Mouse (Mus musculus) heart, adult 2 months (tissue): ENCODE results near the gene Cpd.

Experiments used
- CTCF ChIP-seq: fragments of 200-600 bp; IDR thresholded peaks from 2 replicates; pipeline ENCODE4 v1.8.1; 2022; ENCODE audit warnings: antibody characterized with exemption, mild to moderate bottlenecking, moderate library complexity
- EP300 ChIP-seq: fragments of 200-500 bp; IDR thresholded peaks from 2 replicates; pipeline ENCODE4 v1.6.1; 2011; ENCODE audit warnings: low read depth, low read length, control low read depth; ENCODE audit not compliant: insufficient read depth
- POLR2A ChIP-seq: fragments of 200-500 bp; IDR thresholded peaks from 2 replicates; pipeline ENCODE4 v1.6.1; 2011; ENCODE audit warnings: mild to moderate bottlenecking, low read depth, low read length, control low read depth; ENCODE audit not compliant: insufficient read depth

DNA sequence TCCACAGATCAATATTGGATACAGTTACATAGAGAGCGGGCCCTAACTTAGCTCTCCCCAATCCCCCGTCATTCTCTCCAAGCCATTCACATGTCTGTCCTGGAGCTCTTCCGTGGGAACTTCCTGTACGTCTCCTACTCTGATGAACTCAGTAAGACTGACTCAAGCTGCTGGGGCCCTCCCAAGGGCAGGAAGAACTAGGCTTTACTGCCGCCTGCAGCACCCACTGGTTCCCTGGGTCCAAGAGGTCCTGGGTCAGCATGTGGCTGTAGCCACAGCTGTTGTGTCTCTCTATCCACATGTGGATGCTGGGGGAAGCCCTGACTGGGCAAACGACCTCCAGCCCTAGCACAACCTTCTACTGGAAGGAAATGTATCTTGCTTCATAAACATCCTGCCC, 27.9 kb upstream of the Cpd start:
- no peak for TF ChIP-seq POLR2A
- TF ChIP-seq CTCF: no peak
- no peak for TF ChIP-seq EP300
